Mouse (Mus musculus): Measurements from ENCODE around the gene Zdhhc22. TPM values are rescaled to one million over a fixed set of nuclear protein-coding genes. Genes with fewer than 3 reads are reported as not detected.

Zdhhc22 gene
- polyA plus RNA-seq, 1 experiment from 2014 or later, result 0.72 TPM

DNA sequence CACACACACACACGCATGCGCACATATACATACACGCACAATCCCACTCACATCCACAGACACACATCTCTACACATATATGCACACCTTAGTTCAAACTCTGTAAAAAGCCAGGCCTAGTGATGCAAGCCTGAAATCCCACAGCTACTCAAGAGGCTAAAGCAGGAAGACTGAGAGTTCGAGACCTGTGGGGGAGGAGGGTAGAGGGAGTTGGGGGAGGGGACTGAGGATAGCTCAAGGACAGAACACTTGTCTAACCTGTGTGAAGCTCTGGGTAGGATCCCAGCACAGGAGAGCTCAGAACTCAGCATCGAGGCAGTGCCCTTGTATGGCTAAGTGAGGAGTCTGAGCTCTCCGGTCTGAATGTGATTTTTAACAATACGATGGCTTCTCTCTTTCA, 12.6 kb upstream of the Zdhhc22 start:
- H3K4me3 ChIP-seq (ENCODE audit: low read depth, low read length), result no peak overlapping the region
- H3K27me3 ChIP-seq (ENCODE audit: control insufficient read depth, insufficient read depth, low read length), result no peaks in the 10 kb centered on the region
- ATAC-seq (replicated peaks; ENCODE audit: insufficient number of reproducible peaks, low FRiP score, low TSS enrichment, low read depth), result no peak
- H3K4me2 ChIP-seq (ENCODE audit: low read depth, low read length), result no peak overlapping the region
- DNase-seq (ENCODE audit: low spot score), result no peak
- no peaks in the 10 kb centered on the region for H3K9me3 ChIP-seq (replicated peaks; ENCODE audit: control insufficient read depth, low read length)
- H3K9ac ChIP-seq (replicated peaks; ENCODE audit: low read length), result no peak overlapping the region
- no peaks in the 10 kb centered on the region for H3K4me1 ChIP-seq (ENCODE audit: control insufficient read depth, insufficient read depth, low read length)
- no peaks in the 10 kb centered on the region for H3K36me3 ChIP-seq (replicated peaks; ENCODE audit: control insufficient read depth, insufficient read depth, low read depth, low read length)
- H3K27ac ChIP-seq (replicated peaks; ENCODE audit: low read depth, low read length), result no peak overlapping the region
- 72% methylated on average over 7 of the region's 7 CpGs for WGBS

DNA sequence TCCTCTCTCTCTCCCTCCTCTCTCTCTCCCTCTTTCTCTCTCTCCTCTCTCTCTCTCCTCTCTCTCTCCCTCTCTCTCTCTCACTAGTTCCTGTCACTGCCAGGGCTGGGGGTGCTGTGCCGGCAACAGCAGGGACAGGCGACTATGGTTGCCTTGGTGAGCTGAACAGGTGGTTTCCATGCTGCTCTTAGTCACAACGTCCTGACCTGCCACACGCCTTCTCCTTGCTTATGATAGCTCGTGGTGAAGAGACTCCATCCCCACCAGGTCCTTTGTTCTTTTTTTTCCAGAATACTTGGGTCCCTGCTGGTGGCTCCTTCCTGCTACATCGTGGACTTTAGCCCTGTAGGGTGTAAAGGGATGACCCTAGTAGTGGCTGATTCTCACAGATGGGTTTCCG, 12.0 kb upstream of the Zdhhc22 start:
- no peak overlapping the region for H3K4me2 ChIP-seq (ENCODE audit: low read depth, low read length)
- H3K9ac ChIP-seq (replicated peaks; ENCODE audit: low read length), result no peak overlapping the region
- H3K4me3 ChIP-seq (ENCODE audit: low read depth, low read length), result no peak overlapping the region
- H3K4me1 ChIP-seq (ENCODE audit: control insufficient read depth, insufficient read depth, low read length), result no peaks in the 10 kb centered on the region
- H3K27me3 ChIP-seq (ENCODE audit: control insufficient read depth, insufficient read depth, low read length), result no peaks in the 10 kb centered on the region
- H3K9me3 ChIP-seq (replicated peaks; ENCODE audit: control insufficient read depth, low read length), result no peaks in the 10 kb centered on the region
- no peak overlapping the region for H3K27ac ChIP-seq (replicated peaks; ENCODE audit: low read depth, low read length)
- no peak for DNase-seq (ENCODE audit: low spot score)
- WGBS, result 52% methylated on average over 7 of the region's 7 CpGs
- no peak for ATAC-seq (replicated peaks; ENCODE audit: insufficient number of reproducible peaks, low FRiP score, low TSS enrichment, low read depth)
- no peaks in the 10 kb centered on the region for H3K36me3 ChIP-seq (replicated peaks; ENCODE audit: control insufficient read depth, insufficient read depth, low read depth, low read length)

DNA sequence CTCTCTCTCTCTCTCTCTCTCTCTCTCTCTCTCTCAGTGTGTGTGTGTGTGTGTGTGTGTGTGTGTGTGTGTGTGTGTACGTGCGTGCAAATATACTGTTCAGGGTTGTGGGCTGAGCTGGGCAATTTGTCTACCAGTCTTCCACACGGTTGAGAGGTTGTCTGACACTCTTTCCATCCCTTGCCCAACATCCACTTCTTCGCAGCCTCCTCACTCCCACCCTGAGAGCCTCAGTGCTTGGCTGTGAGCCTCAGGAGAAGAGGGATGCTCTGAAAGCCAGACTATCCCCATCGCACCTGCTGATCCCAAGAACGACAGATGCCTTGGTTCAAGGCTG, 10.6 kb upstream of the Zdhhc22 start:
- Histone ChIP-seq H3K4me2 (ENCODE audit: low read depth, low read length) (no peak overlapping the region), H3K27me3 (ENCODE audit: control insufficient read depth, insufficient read depth, low read length) (no peaks in the 10 kb centered on the region), H3K9me3 (replicated peaks; ENCODE audit: control insufficient read depth, low read length) (no peaks in the 10 kb centered on the region), H3K4me1 (ENCODE audit: control insufficient read depth, insufficient read depth, low read length) (no peaks in the 10 kb centered on the region), H3K4me3 (ENCODE audit: low read depth, low read length) (no peak overlapping the region), H3K9ac (replicated peaks; ENCODE audit: low read length) (no peak overlapping the region), H3K27ac (replicated peaks; ENCODE audit: low read depth, low read length) (no peak overlapping the region), H3K36me3 (replicated peaks; ENCODE audit: control insufficient read depth, insufficient read depth, low read depth, low read length) (no peaks in the 10 kb centered on the region)
- no peak; the same call in 1 of the 2 replicates for ATAC-seq (replicated peaks; ENCODE audit: insufficient number of reproducible peaks, low FRiP score, low TSS enrichment, low read depth)
- 57% methylated on average over 6 of the region's 6 CpGs for WGBS
- DNase-seq (ENCODE audit: low spot score), result no peak

DNA sequence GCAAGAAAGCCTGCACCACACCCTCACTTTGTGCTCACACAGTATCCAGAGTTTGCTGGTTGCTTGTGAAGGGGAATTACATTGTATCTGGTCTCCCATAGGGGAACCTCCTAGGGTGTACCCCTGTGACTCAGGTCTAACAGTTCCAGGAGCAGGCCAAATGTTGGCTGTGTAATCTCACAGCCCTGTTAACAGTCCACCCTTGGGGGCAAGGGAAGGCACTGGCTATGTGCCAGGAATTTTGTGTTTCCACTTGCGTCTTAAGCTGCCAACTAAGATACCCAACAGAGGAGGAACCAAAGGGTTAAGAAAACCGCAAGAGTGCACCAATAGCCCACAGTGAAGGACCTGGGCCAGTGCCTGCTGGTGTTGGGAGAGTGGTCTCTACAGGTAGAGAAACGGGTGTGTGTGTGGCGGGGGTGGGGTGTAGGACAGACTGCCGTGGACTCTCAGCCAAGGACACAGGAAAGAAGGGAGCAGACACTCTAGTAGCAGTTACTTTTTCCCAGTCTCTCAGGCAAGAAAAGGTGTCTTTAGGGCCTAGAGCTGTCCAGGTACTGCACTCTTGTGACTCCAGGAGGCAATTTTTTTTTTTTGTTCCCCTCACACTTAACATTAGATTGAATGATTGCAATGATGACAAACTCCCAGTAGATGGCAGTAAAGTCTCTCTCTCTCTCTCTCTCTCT, 10.1 kb upstream of the Zdhhc22 start:
- Histone ChIP-seq H3K27ac (replicated peaks; ENCODE audit: low read depth, low read length) (no peak overlapping the region), H3K4me2 (ENCODE audit: low read depth, low read length) (no peak overlapping the region), H3K9ac (replicated peaks; ENCODE audit: low read length) (no peak overlapping the region), H3K4me3 (ENCODE audit: low read depth, low read length) (no peak overlapping the region), H3K9me3 (replicated peaks; ENCODE audit: control insufficient read depth, low read length) (no peaks in the 10 kb centered on the region), H3K36me3 (replicated peaks; ENCODE audit: control insufficient read depth, insufficient read depth, low read depth, low read length) (no peaks in the 10 kb centered on the region), H3K27me3 (ENCODE audit: control insufficient read depth, insufficient read depth, low read length) (no peaks in the 10 kb centered on the region), H3K4me1 (ENCODE audit: control insufficient read depth, insufficient read depth, low read length) (no peaks in the 10 kb centered on the region)
- WGBS, result 61% methylated on average over 5 of the region's 5 CpGs
- DNase-seq (ENCODE audit: low spot score) (peak; percentile 71), ATAC-seq (replicated peaks; ENCODE audit: insufficient number of reproducible peaks, low FRiP score, low TSS enrichment, low read depth) (no peak)

DNA sequence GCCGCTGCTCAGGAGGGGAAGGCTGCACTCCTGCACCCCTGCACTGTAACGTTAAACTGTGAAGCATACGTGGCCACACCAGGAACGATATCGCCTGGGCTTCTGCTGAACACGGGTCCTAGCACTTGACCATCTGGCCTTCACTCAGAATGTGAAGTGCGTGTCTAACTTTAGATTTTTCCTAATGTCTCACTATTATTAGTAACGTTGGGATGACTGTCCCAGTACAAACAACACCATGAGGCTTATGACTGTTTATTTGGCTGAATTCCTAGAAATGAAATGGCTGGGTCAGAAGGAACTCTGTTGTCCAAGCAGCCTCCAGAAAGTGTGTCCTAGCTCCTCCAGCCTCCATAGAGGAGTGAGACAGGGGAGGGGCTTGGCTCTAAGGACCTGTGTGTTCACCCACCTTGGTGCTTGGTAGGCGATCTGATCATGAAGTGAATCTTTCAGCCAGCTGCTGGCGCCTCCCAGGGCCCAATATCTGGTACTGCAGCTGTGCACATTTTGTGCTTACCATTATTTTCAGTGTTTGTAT, 9.1 kb upstream of the Zdhhc22 start:
- Histone ChIP-seq H3K9me3 (replicated peaks; ENCODE audit: control insufficient read depth, low read length) (no peaks in the 10 kb centered on the region), H3K4me3 (ENCODE audit: low read depth, low read length) (no peak overlapping the region), H3K4me1 (ENCODE audit: control insufficient read depth, insufficient read depth, low read length) (no peaks in the 10 kb centered on the region), H3K9ac (replicated peaks; ENCODE audit: low read length) (no peak overlapping the region), H3K4me2 (ENCODE audit: low read depth, low read length) (no peak overlapping the region), H3K27me3 (ENCODE audit: control insufficient read depth, insufficient read depth, low read length) (no peaks in the 10 kb centered on the region), H3K36me3 (replicated peaks; ENCODE audit: control insufficient read depth, insufficient read depth, low read depth, low read length) (no peaks in the 10 kb centered on the region), H3K27ac (replicated peaks; ENCODE audit: low read depth, low read length) (no peak overlapping the region)
- 75% methylated on average over 10 of the region's 10 CpGs for WGBS
- DNase-seq (ENCODE audit: low spot score) (no peak), ATAC-seq (replicated peaks; ENCODE audit: insufficient number of reproducible peaks, low FRiP score, low TSS enrichment, low read depth) (no peak)

DNA sequence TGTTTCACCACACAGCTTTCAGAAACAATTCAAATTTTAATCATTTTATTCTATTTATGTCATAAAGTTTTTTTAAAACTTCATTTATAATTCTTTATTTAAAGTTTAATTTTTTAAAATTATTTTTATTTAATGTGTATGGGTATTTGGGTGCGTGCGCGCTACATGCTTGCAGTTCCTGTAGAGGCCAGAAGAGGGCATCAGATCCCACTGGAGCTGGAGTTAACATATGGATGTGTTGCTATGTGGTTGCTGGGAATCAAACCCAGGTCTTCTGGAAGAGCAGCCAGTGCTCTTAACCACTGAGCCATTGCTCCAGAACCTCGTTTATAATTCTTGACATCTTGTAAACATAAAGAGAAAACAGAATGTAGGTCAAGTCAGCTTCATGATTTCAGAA, 8.5 kb upstream of the Zdhhc22 start:
- Histone ChIP-seq H3K27me3 (ENCODE audit: control insufficient read depth, insufficient read depth, low read length) (no peaks in the 10 kb centered on the region), H3K4me1 (ENCODE audit: control insufficient read depth, insufficient read depth, low read length) (no peaks in the 10 kb centered on the region), H3K9me3 (replicated peaks; ENCODE audit: control insufficient read depth, low read length) (no peaks in the 10 kb centered on the region), H3K9ac (replicated peaks; ENCODE audit: low read length) (no peak overlapping the region), H3K27ac (replicated peaks; ENCODE audit: low read depth, low read length) (no peak overlapping the region), H3K36me3 (replicated peaks; ENCODE audit: control insufficient read depth, insufficient read depth, low read depth, low read length) (no peaks in the 10 kb centered on the region), H3K4me2 (ENCODE audit: low read depth, low read length) (no peak overlapping the region), H3K4me3 (ENCODE audit: low read depth, low read length) (no peak overlapping the region)
- 86% methylated on average over 4 of the region's 4 CpGs for WGBS
- ATAC-seq (replicated peaks; ENCODE audit: insufficient number of reproducible peaks, low FRiP score, low TSS enrichment, low read depth) (no peak), DNase-seq (ENCODE audit: low spot score) (no peak)

DNA sequence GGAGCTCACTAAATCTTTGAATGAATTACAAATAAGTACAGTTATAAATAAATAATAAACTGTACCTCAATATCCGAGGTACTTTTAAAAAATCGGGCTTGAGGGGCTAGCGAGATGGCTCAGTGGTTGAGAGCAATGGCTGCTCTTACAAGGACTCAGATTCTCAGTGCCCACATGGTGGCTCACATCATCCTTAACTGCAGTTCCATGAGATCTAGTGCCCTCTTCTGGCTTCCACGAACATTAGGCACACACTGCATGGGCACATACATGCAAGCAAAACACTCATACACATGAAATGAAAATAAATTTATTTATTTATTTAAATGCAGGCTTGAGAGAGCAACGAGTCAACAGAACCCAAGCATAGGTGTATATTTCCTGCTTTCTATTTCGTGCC, 5.7 kb upstream of the Zdhhc22 start:
- no peak overlapping the region for H3K9ac ChIP-seq (replicated peaks; ENCODE audit: low read length)
- no peak for ATAC-seq (replicated peaks; ENCODE audit: insufficient number of reproducible peaks, low FRiP score, low TSS enrichment, low read depth)
- H3K4me2 ChIP-seq (ENCODE audit: low read depth, low read length), result no peak overlapping the region
- peaks cover under 1% of the 10 kb centered on the region; the same call in 1 of the 2 replicates for H3K27me3 ChIP-seq (ENCODE audit: control insufficient read depth, insufficient read depth, low read length)
- no peaks in the 10 kb centered on the region for H3K4me1 ChIP-seq (ENCODE audit: control insufficient read depth, insufficient read depth, low read length)
- no peak overlapping the region for H3K4me3 ChIP-seq (ENCODE audit: low read depth, low read length)
- WGBS, result 77% methylated on average over 6 of the region's 6 CpGs
- H3K36me3 ChIP-seq (replicated peaks; ENCODE audit: control insufficient read depth, insufficient read depth, low read depth, low read length), result no peaks in the 10 kb centered on the region
- DNase-seq (ENCODE audit: low spot score), result no peak
- no peak overlapping the region for H3K27ac ChIP-seq (replicated peaks; ENCODE audit: low read depth, low read length)
- H3K9me3 ChIP-seq (replicated peaks; ENCODE audit: control insufficient read depth, low read length), result no peaks in the 10 kb centered on the region

DNA sequence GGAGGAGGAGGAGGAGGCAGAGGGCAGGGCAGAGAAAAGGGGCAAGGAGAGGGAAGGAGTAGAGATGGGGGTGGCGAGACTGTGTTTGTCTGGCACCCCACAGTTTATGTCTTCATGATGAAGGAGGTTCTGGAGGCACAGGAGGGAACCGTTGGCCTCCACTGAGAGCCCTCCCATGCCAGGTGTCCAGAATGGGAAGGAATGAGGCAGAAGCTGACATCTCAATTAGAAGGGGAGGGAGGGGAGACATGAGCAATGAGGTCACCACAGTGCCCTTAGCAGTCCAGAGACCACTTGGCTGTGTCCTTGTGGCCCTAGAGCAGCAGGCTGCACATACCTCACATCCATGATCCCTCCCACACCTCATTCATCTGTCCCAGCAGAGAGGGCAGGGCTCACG, 4.5 kb upstream of the Zdhhc22 start:
- Histone ChIP-seq H3K9me3 (replicated peaks; ENCODE audit: control insufficient read depth, low read length) (no peaks in the 10 kb centered on the region), H3K4me1 (ENCODE audit: control insufficient read depth, insufficient read depth, low read length) (peaks cover 2% of the 10 kb centered on the region), H3K27me3 (ENCODE audit: control insufficient read depth, insufficient read depth, low read length) (peaks cover 13% of the 10 kb centered on the region), H3K4me2 (ENCODE audit: low read depth, low read length) (no peak overlapping the region), H3K9ac (replicated peaks; ENCODE audit: low read length) (no peak overlapping the region), H3K36me3 (replicated peaks; ENCODE audit: control insufficient read depth, insufficient read depth, low read depth, low read length) (no peaks in the 10 kb centered on the region), H3K4me3 (ENCODE audit: low read depth, low read length) (no peak overlapping the region), H3K27ac (replicated peaks; ENCODE audit: low read depth, low read length) (no peak overlapping the region)
- WGBS, result 52% methylated on average over 3 of the region's 3 CpGs
- DNase-seq (ENCODE audit: low spot score) (no peak), ATAC-seq (replicated peaks; ENCODE audit: insufficient number of reproducible peaks, low FRiP score, low TSS enrichment, low read depth) (no peak)
